Mouse (Mus musculus) hindbrain, embryonic 16.5 days (tissue): ENCODE results near the gene Igsf10. TPM values are rescaled to one million over a fixed set of nuclear protein-coding genes. Genes with fewer than 3 reads are reported as not detected.

Experiments used
- ATAC-seq: fragments of 200-750 bp; cut with Nextera tagmentation; 2 replicates; pipeline ENCODE4 v1.8.0; 2017; ENCODE audit warnings: moderate TSS enrichment, moderate library complexity
- H3K27ac ChIP-seq: fragments of 300-500 bp; sonication (generic); 2 replicates; pipeline ENCODE4 v1.5.1; 2014; ENCODE audit warnings: low read depth, mild to moderate bottlenecking, control low read depth, low read length, moderate library complexity
- H3K27me3 ChIP-seq: fragments of 300-500 bp; sonication (generic); replicated peaks from 2 replicates; pipeline ENCODE4 v1.6.1; 2014; ENCODE audit warnings: low read length; ENCODE audit not compliant: control insufficient read depth, insufficient read depth
- H3K36me3 ChIP-seq: fragments of 300-500 bp; sonication (generic); 2 replicates; pipeline ENCODE4 v1.6.1; 2014; ENCODE audit warnings: mild to moderate bottlenecking, low read length, moderate library complexity, mixed read lengths; ENCODE audit not compliant: control insufficient read depth, insufficient read depth
- H3K4me1 ChIP-seq: fragments of 300-500 bp; sonication (generic); 2 replicates; pipeline ENCODE4 v1.6.1; 2014; ENCODE audit warnings: low read depth, low read length; ENCODE audit not compliant: control insufficient read depth, insufficient read depth
- H3K4me2 ChIP-seq: fragments of 300-500 bp; sonication (generic); 2 replicates; pipeline ENCODE4 v1.6.1; 2014; ENCODE audit warnings: mild to moderate bottlenecking, low read length, control low read depth, moderate library complexity
- H3K4me3 ChIP-seq: fragments of 300-500 bp; sonication (generic); 2 replicates; pipeline ENCODE4 v1.5.1; 2014; ENCODE audit warnings: mild to moderate bottlenecking, low read length, control low read depth, moderate library complexity
- H3K9ac ChIP-seq: fragments of 300-500 bp; sonication (generic); 2 replicates; pipeline ENCODE4 v1.6.1; 2014; ENCODE audit warnings: low read depth, mild to moderate bottlenecking, control low read depth, low read length, moderate library complexity
- H3K9me3 ChIP-seq: fragments of 300-500 bp; sonication (generic); 2 replicates; pipeline ENCODE4 v1.6.1; 2014; ENCODE audit warnings: mild to moderate bottlenecking, low read length, moderate library complexity; ENCODE audit not compliant: control insufficient read depth
- WGBS: fragments of 180-500 bp; shearing (Covaris S2); extraction: QIAGEN DNeasy Blood & Tissue Kit; methylation state at CpG from one replicate; pipeline ENCODE4 v1.1.7; 2014; 5-methylcytosine and 5-hydroxymethylcytosine counted together
- polyA plus RNA-seq: library from polyadenylated mRNA; unstranded; fragments of >200 nt; fragmentation: Nextera tagmentation; extraction: Ambion mirVana; gene quantifications from 2 replicates; pipeline ENCODE4 v1.2.1, GENCODE M21; 2015

Gene Igsf10
- polyA plus RNA-seq, 1 experiment from 2014 or later: 2.8 TPM

GRCm38 (mm10) chr3:59296563-59297130 lies 47.5 kb downstream of the Igsf10 start:
- Histone ChIP-seq H3K27ac (no peak overlapping the region), H3K36me3 (no peaks in the 10 kb centered on the region), H3K9me3 (no peaks in the 10 kb centered on the region), H3K4me1 (no peaks in the 10 kb centered on the region), H3K4me2 (no peak overlapping the region), H3K4me3 (no peak overlapping the region), H3K27me3 (no peaks in the 10 kb centered on the region), H3K9ac (no peak overlapping the region)
- ATAC-seq: no peak
- WGBS: 96% methylated on average over 5 of the region's 5 CpGs

- H3K4me1 ChIP-seq: no peaks in the 10 kb centered on the region
- H3K27ac ChIP-seq: no peak overlapping the region
- no peak for ATAC-seq
- H3K4me3 ChIP-seq: no peak overlapping the region
- 89% methylated on average over 16 of the region's 16 CpGs for WGBS
- no peaks in the 10 kb centered on the region for H3K36me3 ChIP-seq
- no peak overlapping the region for H3K4me2 ChIP-seq
- no peaks in the 10 kb centered on the region for H3K27me3 ChIP-seq
- no peaks in the 10 kb centered on the region for H3K9me3 ChIP-seq
- H3K9ac ChIP-seq: no peak overlapping the region
Observed at GRCm38 (mm10) chr3:59295699-59296562, 48.3 kb downstream of the Igsf10 start.

GRCm38 (mm10) chr3:59293437-59294199 lies 50.6 kb downstream of the Igsf10 start:
- no peaks in the 10 kb centered on the region for H3K9me3 ChIP-seq
- H3K27ac ChIP-seq: no peak overlapping the region
- 72% methylated on average over 5 of the region's 5 CpGs for WGBS
- no peaks in the 10 kb centered on the region for H3K4me1 ChIP-seq
- no peaks in the 10 kb centered on the region for H3K27me3 ChIP-seq
- H3K36me3 ChIP-seq: no peaks in the 10 kb centered on the region
- H3K4me3 ChIP-seq: no peak overlapping the region
- H3K4me2 ChIP-seq: no peak overlapping the region
- no peak overlapping the region for H3K9ac ChIP-seq
- peak; percentile 52 for ATAC-seq

- no peaks in the 10 kb centered on the region for H3K4me1 ChIP-seq
- H3K4me2 ChIP-seq: no peak overlapping the region
- H3K27me3 ChIP-seq: no peaks in the 10 kb centered on the region
- no peak for ATAC-seq
- H3K36me3 ChIP-seq: no peaks in the 10 kb centered on the region
- no peaks in the 10 kb centered on the region for H3K9me3 ChIP-seq
- H3K4me3 ChIP-seq: no peak overlapping the region
- 74% methylated on average over 2 of the region's 2 CpGs for WGBS
- H3K27ac ChIP-seq: no peak overlapping the region
- no peak overlapping the region for H3K9ac ChIP-seq
Observed at GRCm38 (mm10) chr3:59290551-59290950, 53.6 kb downstream of the Igsf10 start.

- Histone ChIP-seq H3K4me1 (no peaks in the 10 kb centered on the region), H3K27me3 (no peaks in the 10 kb centered on the region), H3K9me3 (no peaks in the 10 kb centered on the region), H3K4me3 (no peak overlapping the region), H3K27ac (no peak overlapping the region), H3K4me2 (no peak overlapping the region), H3K36me3 (peaks cover 3% of the 10 kb centered on the region; the same call in 1 of the 2 replicates), H3K9ac (no peak overlapping the region)
- no peak for ATAC-seq
Observed at GRCm38 (mm10) chr3:59278620-59279019, 65.6 kb downstream of the Igsf10 start.

- no peak for ATAC-seq
- no peaks in the 10 kb centered on the region for H3K4me1 ChIP-seq
- H3K4me3 ChIP-seq: no peak overlapping the region
- no peak overlapping the region for H3K9ac ChIP-seq
- peaks cover 3% of the 10 kb centered on the region; the same call in 1 of the 2 replicates for H3K36me3 ChIP-seq
- H3K27ac ChIP-seq: no peak overlapping the region
- no peaks in the 10 kb centered on the region for H3K27me3 ChIP-seq
- no peak overlapping the region for H3K4me2 ChIP-seq
- H3K9me3 ChIP-seq: no peaks in the 10 kb centered on the region
- 88% methylated on average over 3 of the region's 3 CpGs for WGBS
Observed at GRCm38 (mm10) chr3:59278254-59278533, 66.0 kb downstream of the Igsf10 start.

GRCm38 (mm10) chr3:59277502-59278253 lies 66.5 kb downstream of the Igsf10 start:
- H3K9me3 ChIP-seq: no peaks in the 10 kb centered on the region
- WGBS: 8% methylated on average over 3 of the region's 3 CpGs
- no peak overlapping the region for H3K4me3 ChIP-seq
- H3K9ac ChIP-seq: no peak overlapping the region
- no peaks in the 10 kb centered on the region for H3K4me1 ChIP-seq
- H3K27ac ChIP-seq: no peak overlapping the region
- H3K27me3 ChIP-seq: no peaks in the 10 kb centered on the region
- H3K4me2 ChIP-seq: no peak overlapping the region
- no peak for ATAC-seq
- H3K36me3 ChIP-seq: peaks cover 3% of the 10 kb centered on the region; the same call in 1 of the 2 replicates

- no peaks in the 10 kb centered on the region for H3K9me3 ChIP-seq
- 93% methylated on average over 6 of the region's 6 CpGs for WGBS
- no peak overlapping the region for H3K4me3 ChIP-seq
- H3K9ac ChIP-seq: no peak overlapping the region
- no peak overlapping the region for H3K4me2 ChIP-seq
- no peak for ATAC-seq
- no peaks in the 10 kb centered on the region for H3K4me1 ChIP-seq
- no peaks in the 10 kb centered on the region for H3K27me3 ChIP-seq
- H3K27ac ChIP-seq: no peak overlapping the region
- H3K36me3 ChIP-seq: peaks cover 6% of the 10 kb centered on the region; the same call in 1 of the 2 replicates
Observed at GRCm38 (mm10) chr3:59270811-59271210, 73.4 kb downstream of the Igsf10 start.
